Mouse (Mus musculus) midbrain, embryonic 16.5 days (tissue): ENCODE results near the gene Hint1. TPM values are rescaled to one million over a fixed set of nuclear protein-coding genes. Genes with fewer than 3 reads are reported as not detected.

ENCODE experiments used
- ATAC-seq: fragments of 200-750 bp; cut with Nextera tagmentation; 2 replicates; pipeline ENCODE4 v1.8.0; 2017; ENCODE audit warnings: moderate TSS enrichment
- H3K27ac ChIP-seq: fragments of 300-500 bp; sonication (generic); 2 replicates; pipeline ENCODE4 v1.5.1; 2014; ENCODE audit warnings: mild to moderate bottlenecking, low read length, mixed read lengths
- H3K27me3 ChIP-seq: fragments of 300-500 bp; sonication (generic); 2 replicates; pipeline ENCODE4 v1.6.1; 2014; ENCODE audit warnings: low read depth, low read length, mixed read lengths; ENCODE audit not compliant: control insufficient read depth, insufficient read depth
- H3K36me3 ChIP-seq: fragments of 300-500 bp; sonication (generic); 2 replicates; pipeline ENCODE4 v1.6.1; 2014; ENCODE audit warnings: mild to moderate bottlenecking, low read length, moderate library complexity, mixed read lengths; ENCODE audit not compliant: control insufficient read depth, insufficient read depth
- H3K4me1 ChIP-seq: fragments of 300-500 bp; sonication (generic); 2 replicates; pipeline ENCODE4 v1.6.1; 2014; ENCODE audit warnings: mild to moderate bottlenecking, low read length, mixed read lengths; ENCODE audit not compliant: control insufficient read depth, insufficient read depth
- H3K4me2 ChIP-seq: fragments of 300-500 bp; sonication (generic); 2 replicates; pipeline ENCODE4 v1.6.1; 2014; ENCODE audit warnings: mild to moderate bottlenecking, low read length, mixed read lengths
- H3K4me3 ChIP-seq: fragments of 300-500 bp; sonication (generic); 2 replicates; pipeline ENCODE4 v1.5.1; 2014; ENCODE audit warnings: low read depth, mild to moderate bottlenecking, low read length, moderate library complexity, mixed read lengths
- H3K9ac ChIP-seq: fragments of 300-500 bp; sonication (generic); 2 replicates; pipeline ENCODE4 v1.6.1; 2014; ENCODE audit warnings: low read depth, low read length, mixed read lengths
- H3K9me3 ChIP-seq: fragments of 300-500 bp; sonication (generic); replicated peaks from 2 replicates; pipeline ENCODE4 v1.6.1; 2014; ENCODE audit warnings: mild to moderate bottlenecking, low read length, mixed read lengths; ENCODE audit not compliant: control insufficient read depth, poor library complexity, severe bottlenecking
- WGBS: fragments of 180-500 bp; shearing (Covaris S2); extraction: QIAGEN DNeasy Blood & Tissue Kit; methylation state at CpG from one replicate; pipeline ENCODE4 v1.1.7; 2014; 5-methylcytosine and 5-hydroxymethylcytosine counted together
- polyA plus RNA-seq: library from polyadenylated mRNA; unstranded; fragments of >200 nt; fragmentation: Nextera tagmentation; extraction: Ambion mirVana; gene quantifications from 2 replicates; pipeline ENCODE4 v1.2.1, GENCODE M21; 2015

The Hint1 gene
- polyA plus RNA-seq, 1 experiment from 2014 or later, result 741 TPM

- no peaks in the 10 kb centered on the region for H3K36me3 ChIP-seq
- no peak overlapping the region for H3K4me2 ChIP-seq
- 96% methylated on average over 11 of the region's 11 CpGs for WGBS
- no peaks in the 10 kb centered on the region for H3K27me3 ChIP-seq
- no peaks in the 10 kb centered on the region for H3K9me3 ChIP-seq
- ATAC-seq, result no peak
- H3K9ac ChIP-seq, result no peak overlapping the region
- H3K27ac ChIP-seq, result no peak overlapping the region
- no peaks in the 10 kb centered on the region for H3K4me1 ChIP-seq
- H3K4me3 ChIP-seq, result no peak overlapping the region
Measured at GRCm38 (mm10) chr11:54909273-54909672, 43.1 kb downstream of the Hint1 start.

GRCm38 (mm10) chr11:54910081-54910665 is 44.0 kb downstream of the Hint1 start:
- H3K4me2 ChIP-seq, result no peak overlapping the region

DNA sequence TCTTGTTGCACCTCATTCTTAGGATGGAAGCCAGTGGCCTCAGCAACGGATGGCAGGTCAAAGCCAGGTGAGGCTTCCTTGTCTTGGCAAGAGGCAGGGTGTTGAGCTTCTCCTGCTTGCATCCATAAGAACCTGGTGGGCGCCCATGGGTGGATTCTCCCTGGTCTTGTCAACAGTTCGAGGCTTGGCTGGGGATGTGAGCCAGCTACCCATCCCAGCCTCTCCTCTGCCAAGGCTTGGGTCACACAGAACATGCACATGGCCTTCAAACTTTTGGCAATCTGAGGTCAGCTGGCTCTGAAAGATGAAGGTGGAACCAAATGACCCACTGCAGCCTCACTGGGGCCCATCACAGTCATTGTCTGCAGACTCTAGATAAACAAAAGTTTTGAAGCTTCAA is 45.0 kb downstream of the Hint1 start:
- H3K9me3 ChIP-seq, result no peaks in the 10 kb centered on the region
- 94% methylated on average over 3 of the region's 3 CpGs for WGBS
- H3K4me1 ChIP-seq, result no peaks in the 10 kb centered on the region
- no peaks in the 10 kb centered on the region for H3K27me3 ChIP-seq
- H3K4me3 ChIP-seq, result no peak overlapping the region
- H3K9ac ChIP-seq, result no peak overlapping the region
- no peak overlapping the region for H3K4me2 ChIP-seq
- ATAC-seq, result no peak
- H3K36me3 ChIP-seq, result peaks cover 3% of the 10 kb centered on the region; the same call in 1 of the 2 replicates
- H3K27ac ChIP-seq, result no peak overlapping the region

More at GRCm38 (mm10) chr11:54910081-54910665, 44.0 kb downstream of the Hint1 start:
- H3K9ac ChIP-seq, result no peak overlapping the region
- H3K4me1 ChIP-seq, result no peaks in the 10 kb centered on the region
- ATAC-seq, result no peak
- no peak overlapping the region for H3K4me3 ChIP-seq
- no peaks in the 10 kb centered on the region for H3K27me3 ChIP-seq
- peaks cover 1% of the 10 kb centered on the region; the same call in 1 of the 2 replicates for H3K36me3 ChIP-seq
- no peak overlapping the region for H3K27ac ChIP-seq
- WGBS, result 92% methylated on average over 12 of the region's 12 CpGs
- no peaks in the 10 kb centered on the region for H3K9me3 ChIP-seq

GRCm38 (mm10) chr11:54911671-54912502 is 45.7 kb downstream of the Hint1 start:
- 94% methylated on average over 7 of the region's 7 CpGs for WGBS

DNA sequence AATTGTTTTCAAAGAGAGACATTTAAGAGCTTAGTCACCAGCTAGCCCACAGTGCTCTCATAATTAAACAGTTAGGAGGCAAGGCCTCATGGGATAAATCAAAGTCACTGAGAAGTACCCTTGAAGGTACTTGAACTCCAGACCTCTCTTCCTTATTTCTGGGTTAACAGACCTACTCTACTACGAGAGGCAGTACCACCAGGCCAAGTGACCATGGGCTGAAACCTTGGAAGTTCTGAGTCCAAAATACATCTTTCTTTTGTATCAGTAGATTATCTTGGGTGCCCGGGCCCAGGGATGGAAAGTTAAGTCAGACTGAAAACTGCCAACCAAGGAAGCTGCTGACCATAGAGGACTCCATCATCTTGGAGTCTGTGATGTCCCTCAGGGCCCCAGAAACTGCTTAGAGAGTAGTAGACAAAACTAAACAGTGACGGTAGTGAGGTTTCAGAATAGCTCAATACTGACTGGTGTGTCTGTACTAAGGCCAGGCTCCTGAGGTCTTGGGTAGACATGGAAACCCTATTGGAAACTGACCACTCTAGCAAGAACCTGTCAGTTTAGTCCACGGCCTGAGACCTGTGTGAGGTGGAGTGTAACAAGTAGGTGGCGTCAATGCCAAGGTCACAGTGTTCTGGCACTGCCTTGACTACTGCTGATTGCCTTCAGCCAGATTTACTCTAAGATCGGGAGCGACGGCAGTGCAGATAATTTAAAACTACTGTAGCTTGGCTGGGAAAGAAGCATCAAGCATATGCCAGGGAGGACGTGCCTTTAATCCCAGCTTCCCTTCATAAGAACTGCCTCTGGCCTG is 46.5 kb downstream of the Hint1 start:
- no peaks in the 10 kb centered on the region for H3K4me1 ChIP-seq
- no peak overlapping the region for H3K9ac ChIP-seq
- no peak overlapping the region for H3K27ac ChIP-seq
- H3K4me2 ChIP-seq, result no peak overlapping the region
- no peaks in the 10 kb centered on the region for H3K9me3 ChIP-seq
- peaks cover 13% of the 10 kb centered on the region for H3K36me3 ChIP-seq
- no peak overlapping the region for H3K4me3 ChIP-seq
- 92% methylated on average over 9 of the region's 9 CpGs for WGBS
- no peak for ATAC-seq
- no peaks in the 10 kb centered on the region for H3K27me3 ChIP-seq

More at GRCm38 (mm10) chr11:54911671-54912502, 45.7 kb downstream of the Hint1 start:
- Histone ChIP-seq H3K27me3 (no peaks in the 10 kb centered on the region), H3K27ac (no peak overlapping the region), H3K9ac (no peak overlapping the region), H3K9me3 (no peaks in the 10 kb centered on the region), H3K36me3 (peaks cover 8% of the 10 kb centered on the region; the same call in 1 of the 2 replicates), H3K4me2 (no peak overlapping the region), H3K4me3 (no peak overlapping the region), H3K4me1 (no peaks in the 10 kb centered on the region)
- ATAC-seq, result no peak

DNA sequence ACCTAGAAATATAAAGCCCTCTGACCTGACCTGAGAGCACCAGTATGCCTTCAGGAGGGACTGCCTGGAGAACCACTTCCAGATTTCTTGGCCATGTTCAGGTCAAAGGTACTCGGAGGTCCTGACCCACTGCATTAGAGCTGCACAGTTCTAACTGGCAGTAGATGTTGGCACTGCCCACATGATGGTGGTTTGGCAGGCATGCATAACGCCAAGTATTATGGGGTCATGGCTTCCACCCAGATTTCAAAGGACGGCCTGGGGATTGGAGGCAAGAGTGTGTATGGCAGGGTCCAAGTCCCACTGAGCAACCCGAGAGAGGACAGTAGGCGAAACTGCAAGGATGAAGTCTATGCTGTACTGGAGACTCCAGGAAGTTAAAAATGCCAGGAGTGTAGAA is 47.7 kb downstream of the Hint1 start:
- no peaks in the 10 kb centered on the region for H3K27me3 ChIP-seq
- no peaks in the 10 kb centered on the region for H3K9me3 ChIP-seq
- peaks cover 20% of the 10 kb centered on the region for H3K36me3 ChIP-seq
- no peak overlapping the region for H3K4me2 ChIP-seq
- H3K27ac ChIP-seq, result no peak overlapping the region
- WGBS, result 91% methylated on average over 5 of the region's 5 CpGs
- H3K4me1 ChIP-seq, result no peaks in the 10 kb centered on the region
- H3K4me3 ChIP-seq, result no peak overlapping the region
- no peak for ATAC-seq
- no peak overlapping the region for H3K9ac ChIP-seq

- Histone ChIP-seq H3K4me3 (no peak overlapping the region), H3K9ac (no peak overlapping the region), H3K36me3 (peaks cover 28% of the 10 kb centered on the region), H3K9me3 (no peaks in the 10 kb centered on the region), H3K27ac (no peak overlapping the region), H3K27me3 (no peaks in the 10 kb centered on the region), H3K4me2 (no peak overlapping the region), H3K4me1 (no peaks in the 10 kb centered on the region)
- 94% methylated on average over 7 of the region's 7 CpGs for WGBS
- no peak for ATAC-seq
Measured at GRCm38 (mm10) chr11:54917461-54917860, 51.3 kb downstream of the Hint1 start.

DNA sequence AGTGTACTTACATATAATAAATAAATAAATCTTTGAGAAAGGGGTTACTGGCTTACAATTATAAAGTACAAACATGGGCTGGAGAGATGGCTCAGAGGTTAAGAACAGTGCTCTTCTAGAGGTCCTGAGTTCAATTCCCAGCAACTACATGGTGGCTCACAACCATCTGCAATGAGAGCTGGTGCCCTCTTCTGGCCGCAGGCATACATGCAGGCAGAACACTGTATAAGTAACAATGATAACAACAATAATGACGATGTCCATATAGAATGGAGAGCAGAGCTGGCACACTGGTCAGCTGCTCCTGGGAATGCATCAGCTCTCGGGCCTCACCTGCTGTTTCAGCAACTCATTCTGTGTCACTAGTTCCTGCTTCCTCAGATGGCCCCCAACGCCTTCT is 52.1 kb downstream of the Hint1 start:
- WGBS, result 87% methylated on average over 4 of the region's 4 CpGs
- H3K36me3 ChIP-seq, result peaks cover 33% of the 10 kb centered on the region

More for the DNA sequence above, 52.1 kb downstream of the Hint1 start:
- H3K9ac ChIP-seq, result no peak overlapping the region
- H3K27me3 ChIP-seq, result no peaks in the 10 kb centered on the region
- H3K4me3 ChIP-seq, result no peak overlapping the region
- H3K4me2 ChIP-seq, result no peak overlapping the region
- no peak overlapping the region for H3K27ac ChIP-seq
- no peaks in the 10 kb centered on the region for H3K4me1 ChIP-seq
- no peaks in the 10 kb centered on the region for H3K9me3 ChIP-seq
- ATAC-seq, result no peak
